Mouse (Mus musculus) heart, adult 2 months (tissue): ENCODE results near the gene Lrrc8c.
A peak's percentile ranks its signal among the peaks of the same experiment; 100 is the strongest.

ENCODE experiments used
- CTCF ChIP-seq: fragments of 200-600 bp; IDR thresholded peaks from 2 replicates; pipeline ENCODE4 v1.8.1; 2022; ENCODE audit warnings: antibody characterized with exemption, mild to moderate bottlenecking, moderate library complexity
- EP300 ChIP-seq: fragments of 200-500 bp; IDR thresholded peaks from 2 replicates; pipeline ENCODE4 v1.6.1; 2011; ENCODE audit warnings: low read depth, low read length, control low read depth; ENCODE audit not compliant: insufficient read depth
- POLR2A ChIP-seq: fragments of 200-500 bp; IDR thresholded peaks from 2 replicates; pipeline ENCODE4 v1.6.1; 2011; ENCODE audit warnings: mild to moderate bottlenecking, low read depth, low read length, control low read depth; ENCODE audit not compliant: insufficient read depth

DNA sequence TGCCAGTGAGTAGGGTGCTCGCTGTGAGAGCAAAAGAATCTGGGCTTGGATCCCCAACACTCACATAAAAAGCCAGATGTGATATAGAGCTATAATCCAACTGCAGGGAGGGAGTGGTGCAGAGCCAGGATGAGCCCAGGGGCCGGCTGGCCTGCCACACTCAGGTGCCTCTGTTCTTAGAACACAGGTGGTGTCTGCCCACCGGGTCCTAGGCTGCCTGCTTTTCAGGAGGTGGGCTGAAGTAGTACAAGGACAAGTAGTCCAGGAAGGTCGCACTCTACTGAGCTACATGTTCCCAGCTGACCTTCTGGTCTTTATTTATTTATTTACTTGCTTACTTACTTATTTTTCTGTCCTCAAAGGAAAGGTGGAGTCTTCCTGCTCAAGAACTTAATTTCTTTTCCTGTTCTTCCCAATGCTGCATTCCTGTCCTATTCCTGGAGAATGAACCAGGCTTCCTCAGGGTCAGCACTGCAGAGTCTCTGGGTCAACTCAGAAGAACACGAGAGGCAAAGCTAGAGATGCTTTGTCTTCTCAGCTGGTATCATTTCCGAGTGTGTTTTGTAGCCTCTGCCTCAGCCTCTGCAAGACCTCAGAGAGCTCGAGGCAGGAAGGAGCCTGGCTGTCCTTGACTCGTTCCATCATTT, 106.4 kb downstream of the Lrrc8c start:
- TF ChIP-seq CTCF (no peak), EP300 (0 out of 2 replicates have a peak, but pooled peaks have one; percentile 74), POLR2A (peak; percentile 42)
